Mouse (Mus musculus): ENCODE data around the gene Ublcp1.

DNA sequence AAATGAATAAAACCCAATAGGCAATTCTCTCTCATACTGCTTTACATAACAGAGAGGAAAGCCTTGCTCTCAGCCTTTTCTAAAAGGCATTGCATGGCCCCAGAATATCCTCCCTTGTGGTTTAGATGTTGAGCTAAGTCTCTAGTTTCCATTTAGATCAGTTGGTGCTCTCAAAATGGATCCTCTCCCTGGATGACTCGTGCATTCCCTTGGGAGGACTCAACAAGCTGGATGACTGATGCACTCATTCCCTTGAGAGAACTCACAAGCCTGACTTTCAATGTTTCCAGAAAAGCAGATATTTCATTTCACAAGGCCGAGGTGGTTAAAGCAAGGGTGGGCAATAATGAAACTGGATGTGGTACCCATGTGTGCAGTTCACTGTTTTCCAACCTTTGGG is 42.3 kb downstream of the Ublcp1 start:
- TF ChIP-seq POLR2A (IDR thresholded peaks at IDR 0.05; ENCODE audit: low read depth, low read length) (no peak), CTCF (IDR thresholded peaks at IDR 0.05; ENCODE audit: extremely low read depth, insufficient read depth, insufficient read length, insufficient replicate concordance) (no peak)

Data from spleen, adult 2 months (tissue).